Mouse (Mus musculus) stomach, embryonic 16.5 days (tissue): ENCODE data around the gene Max. TPM values are rescaled to one million over a fixed set of nuclear protein-coding genes. Genes with fewer than 3 reads are reported as not detected.

ENCODE experiments used
- ATAC-seq: fragments of 200-750 bp; cut with Nextera tagmentation; 2 replicates; pipeline ENCODE4 v1.8.0; 2017; ENCODE audit warnings: moderate number of reproducible peaks, moderate TSS enrichment; ENCODE audit not compliant: insufficient read depth, low FRiP score
- H3K27ac ChIP-seq: fragments of 300-500 bp; sonication (generic); 2 replicates; pipeline ENCODE4 v1.5.1; 2014; ENCODE audit warnings: low read length
- H3K27me3 ChIP-seq: fragments of 300-500 bp; sonication (generic); 2 replicates; pipeline ENCODE4 v1.6.1; 2014; ENCODE audit warnings: low read length, control low read depth, mixed read lengths; ENCODE audit not compliant: control insufficient read depth, insufficient read depth
- H3K36me3 ChIP-seq: fragments of 300-500 bp; sonication (generic); 2 replicates; pipeline ENCODE4 v1.6.1; 2014; ENCODE audit warnings: low read length; ENCODE audit not compliant: control insufficient read depth, insufficient read depth
- H3K4me1 ChIP-seq: fragments of 300-500 bp; sonication (generic); 2 replicates; pipeline ENCODE4 v1.6.1; 2014; ENCODE audit warnings: low read length, control low read depth, mixed read lengths; ENCODE audit not compliant: control insufficient read depth, insufficient read depth
- H3K4me2 ChIP-seq: fragments of 300-500 bp; sonication (generic); 2 replicates; pipeline ENCODE4 v1.6.1; 2014; ENCODE audit warnings: low read depth, low read length, mixed read lengths
- H3K4me3 ChIP-seq: fragments of 300-500 bp; sonication (generic); replicated peaks from 2 replicates; pipeline ENCODE4 v1.5.1; 2014; ENCODE audit warnings: mild to moderate bottlenecking, low read length
- H3K9ac ChIP-seq: fragments of 300-500 bp; sonication (generic); 2 replicates; pipeline ENCODE4 v1.6.1; 2014; ENCODE audit warnings: low read length
- H3K9me3 ChIP-seq: fragments of 300-500 bp; sonication (generic); replicated peaks from 2 replicates; pipeline ENCODE4 v1.6.1; 2016; ENCODE audit warnings: low read length, control low read depth; ENCODE audit not compliant: control insufficient read depth
- WGBS: fragments of 180-500 bp; shearing (Covaris S2); extraction: QIAGEN DNeasy Blood & Tissue Kit; methylation state at CpG from one replicate; pipeline ENCODE4 v1.1.7; 2014; 5-methylcytosine and 5-hydroxymethylcytosine counted together
- polyA plus RNA-seq: library from polyadenylated mRNA; unstranded; fragments of >200 nt; fragmentation: Nextera tagmentation; extraction: Ambion mirVana; gene quantifications from 2 replicates; pipeline ENCODE4 v1.2.1, GENCODE M21; 2015

Max gene
- polyA plus RNA-seq: 16.1 and 16.9 TPM in 2 replicates

- Histone ChIP-seq H3K4me2 (peak within 1 kb of the TSS; percentile 87), H3K4me3 (peak within 1 kb of the TSS; percentile 96), H3K36me3 (no peaks in the 10 kb centered on the region), H3K4me1 (peaks cover 6% of the 10 kb centered on the region), H3K27me3 (no peaks in the 10 kb centered on the region), H3K9me3 (no peaks in the 10 kb centered on the region), H3K9ac (peak within 1 kb of the TSS; percentile 94), H3K27ac (peak within 1 kb of the TSS; percentile 72)
- WGBS: under 1% methylated on average over 73 of the region's 73 CpGs
- peak; percentile 99 for ATAC-seq
Measured at GRCm38 (mm10) chr12:76961932-76962891, at the start of gene Max. Gene Max (minus strand): TSS chr12:76962201.

- Histone ChIP-seq H3K27me3 (no peaks in the 10 kb centered on the region), H3K36me3 (no peaks in the 10 kb centered on the region), H3K9ac (no peak overlapping the region), H3K9me3 (no peaks in the 10 kb centered on the region), H3K27ac (no peak overlapping the region), H3K4me2 (no peak overlapping the region), H3K4me1 (no peaks in the 10 kb centered on the region), H3K4me3 (no peak overlapping the region)
- no peak for ATAC-seq
- WGBS: 56% methylated on average over 6 of the region's 6 CpGs
Measured at GRCm38 (mm10) chr12:77011092-77011720, 49.2 kb upstream of the Max start.

GRCm38 (mm10) chr12:77009202-77010030 is 47.4 kb upstream of the Max start:
- ATAC-seq: no peak

GRCm38 (mm10) chr12:77004893-77005292 is 42.9 kb upstream of the Max start:
- Histone ChIP-seq H3K27me3 (no peaks in the 10 kb centered on the region), H3K36me3 (no peaks in the 10 kb centered on the region), H3K4me3 (no peak overlapping the region), H3K9me3 (no peaks in the 10 kb centered on the region), H3K4me2 (no peak overlapping the region), H3K9ac (no peak overlapping the region), H3K27ac (no peak overlapping the region), H3K4me1 (0 out of 2 replicates have a peak, but pooled peaks cover 3% of the 10 kb centered on the region)
- no peak for ATAC-seq
- 39% methylated on average over 10 of the region's 10 CpGs for WGBS

More at GRCm38 (mm10) chr12:77009202-77010030, 47.4 kb upstream of the Max start:
- WGBS: 62% methylated on average over 20 of the region's 20 CpGs
- Histone ChIP-seq H3K4me3 (no peak overlapping the region), H3K4me1 (no peaks in the 10 kb centered on the region), H3K9me3 (no peaks in the 10 kb centered on the region), H3K27me3 (no peaks in the 10 kb centered on the region), H3K27ac (no peak overlapping the region), H3K9ac (no peak overlapping the region), H3K36me3 (no peaks in the 10 kb centered on the region), H3K4me2 (no peak overlapping the region)

GRCm38 (mm10) chr12:77002551-77003228 is 40.7 kb upstream of the Max start:
- H3K9ac ChIP-seq: no peak overlapping the region
- no peak overlapping the region for H3K4me3 ChIP-seq
- H3K9me3 ChIP-seq: no peaks in the 10 kb centered on the region
- no peaks in the 10 kb centered on the region for H3K27me3 ChIP-seq
- H3K4me1 ChIP-seq: 0 out of 2 replicates have a peak, but pooled peaks cover 3% of the 10 kb centered on the region
- no peak for ATAC-seq
- H3K4me2 ChIP-seq: no peak overlapping the region
- H3K27ac ChIP-seq: no peak overlapping the region
- H3K36me3 ChIP-seq: no peaks in the 10 kb centered on the region
- 80% methylated on average over 8 of the region's 8 CpGs for WGBS

GRCm38 (mm10) chr12:77001312-77001711 is 39.3 kb upstream of the Max start:
- no peak overlapping the region for H3K9ac ChIP-seq
- H3K4me2 ChIP-seq: no peak overlapping the region
- 82% methylated on average over 1 of the region's 1 CpGs for WGBS
- H3K27ac ChIP-seq: no peak overlapping the region
- no peaks in the 10 kb centered on the region for H3K27me3 ChIP-seq
- H3K4me1 ChIP-seq: 0 out of 2 replicates have a peak, but pooled peaks cover 3% of the 10 kb centered on the region
- no peak for ATAC-seq
- H3K36me3 ChIP-seq: no peaks in the 10 kb centered on the region
- no peaks in the 10 kb centered on the region for H3K9me3 ChIP-seq
- H3K4me3 ChIP-seq: no peak overlapping the region

- Histone ChIP-seq H3K4me3 (no peak overlapping the region), H3K27ac (no peak overlapping the region), H3K9ac (no peak overlapping the region), H3K36me3 (no peaks in the 10 kb centered on the region), H3K27me3 (no peaks in the 10 kb centered on the region), H3K4me2 (no peak overlapping the region), H3K9me3 (no peaks in the 10 kb centered on the region), H3K4me1 (0 out of 2 replicates have a peak, but pooled peaks cover 3% of the 10 kb centered on the region)
- peak; percentile 45; the same call in 1 of the 2 replicates for ATAC-seq
- WGBS: 19% methylated on average over 6 of the region's 6 CpGs
Measured at GRCm38 (mm10) chr12:77000705-77001284, 38.8 kb upstream of the Max start.

GRCm38 (mm10) chr12:77000096-77000704 is 38.2 kb upstream of the Max start:
- 13% methylated on average over 4 of the region's 4 CpGs for WGBS
- H3K27ac ChIP-seq: no peak overlapping the region

More at GRCm38 (mm10) chr12:77000096-77000704, 38.2 kb upstream of the Max start:
- Histone ChIP-seq H3K9me3 (no peaks in the 10 kb centered on the region), H3K4me1 (0 out of 2 replicates have a peak, but pooled peaks cover 3% of the 10 kb centered on the region), H3K36me3 (no peaks in the 10 kb centered on the region), H3K4me3 (no peak overlapping the region), H3K27me3 (no peaks in the 10 kb centered on the region), H3K4me2 (no peak overlapping the region), H3K9ac (no peak overlapping the region)
- ATAC-seq: peak; percentile 68; the same call in 1 of the 2 replicates
